Mouse (Mus musculus): ENCODE data around the gene Hpd. TPM values are rescaled to one million over a fixed set of nuclear protein-coding genes. Genes with fewer than 3 reads are reported as not detected.

Hpd gene
- total RNA-seq, 2 experiments from 2014 or later = 1.6 to 2.4 TPM

- no peak for DNase-seq
These were observed 34.3 kb downstream of the Hpd start for GRCm38 (mm10) chr5:123148073-123148722.

- DNase-seq = no peak
These were observed 35.0 kb downstream of the Hpd start for GRCm38 (mm10) chr5:123147569-123147968.

GRCm38 (mm10) chr5:123146357-123146756 lies 36.2 kb downstream of the Hpd start:
- DNase-seq = no peak

- DNase-seq = peak in 1 of 2 experiments; percentile 24
These were observed 37.6 kb downstream of the Hpd start for GRCm38 (mm10) chr5:123144746-123145590.

GRCm38 (mm10) chr5:123143971-123144745 lies 38.4 kb downstream of the Hpd start:
- DNase-seq = no peak

- DNase-seq = no peak
These were observed 39.1 kb downstream of the Hpd start for GRCm38 (mm10) chr5:123143251-123143970.

- DNase-seq = peak; percentile 65 to 71
These were observed 40.1 kb downstream of the Hpd start, which contains the start of gene Setd1b for GRCm38 (mm10) chr5:123142161-123143157. TSS of gene Setd1b (plus strand) at chr5:123142193.

- DNase-seq = peak; percentile 68 to 77
These were observed 40.9 kb downstream of the Hpd start for GRCm38 (mm10) chr5:123141555-123142160.

- peak; percentile 92 to 93 for DNase-seq
These were observed 41.6 kb downstream of the Hpd start for GRCm38 (mm10) chr5:123140694-123141554.

GRCm38 (mm10) chr5:123139722-123140627 lies 42.6 kb downstream of the Hpd start:
- DNase-seq = no peak

- DNase-seq = peak; percentile 90 to 91
These were observed 43.4 kb downstream of the Hpd start for GRCm38 (mm10) chr5:123138953-123139721.

GRCm38 (mm10) chr5:123138230-123138911 lies 44.2 kb downstream of the Hpd start:
- DNase-seq = peak; percentile 87 to 92

GRCm38 (mm10) chr5:123137910-123138229 lies 44.7 kb downstream of the Hpd start:
- no peak for DNase-seq

GRCm38 (mm10) chr5:123137044-123137909 lies 45.2 kb downstream of the Hpd start:
- DNase-seq = peak; percentile 88 to 93

- peak; percentile 95 to 98 for DNase-seq
These were observed 46.0 kb downstream of the Hpd start for GRCm38 (mm10) chr5:123136361-123137043.

Data from adrenal gland, postnatal 36 days (tissue).